Mouse (Mus musculus) embryonic stem cell, embryonic (primary cell): ENCODE measurements around the gene Trappc3.

Experiments used
- CTCF ChIA-PET, 4 experiments: fragments of 300-600 bp in 2 of 4; fragments of 350-600 bp in 2 of 4; sonication (Branson Sonifier 250); formaldehyde crosslinking; loops; one replicate each; lab custom pipeline; 2022; ENCODE audit warnings: inconsistent platforms in 2 of 4; lab: Charles Lee
- POLR2A ChIA-PET, 4 experiments: fragments of 300-600 bp in 2 of 4; fragments of 350-600 bp in 2 of 4; sonication (Branson Sonifier 250); formaldehyde crosslinking; loops; one replicate each; lab custom pipeline; 2022; ENCODE audit warnings: antibody characterized with exemption in 4 of 4, inconsistent platforms in 1 of 4; lab: Charles Lee

Gene Trappc3

GRCm38 (mm10) chr4:126286492-126286891 is 24.4 kb downstream of the Trappc3 start, which contains the start of gene Col8a2:
Col8a2 (plus strand) TSS chr4:126286793.
- ChIA-PET CTCF (interaction anchor here (0.7 to 2.0 kb wide), 10 partner anchors 8 to 36 kb away, joined by 3 to 19 read pairs (median 5); partner anchors contain the start of genes Adprhl2 (in 1 of the 4) and Trappc3 (in 1 of the 4)), POLR2A (interaction anchor here in 3 of 4 experiments (0.8 to 2.7 kb wide), 15 partner anchors 8 to 446 kb away, joined by 3 to 14 read pairs (median 3); partner anchors contain the start of gene Map7d1 (in 1 of the 3))

DNA sequence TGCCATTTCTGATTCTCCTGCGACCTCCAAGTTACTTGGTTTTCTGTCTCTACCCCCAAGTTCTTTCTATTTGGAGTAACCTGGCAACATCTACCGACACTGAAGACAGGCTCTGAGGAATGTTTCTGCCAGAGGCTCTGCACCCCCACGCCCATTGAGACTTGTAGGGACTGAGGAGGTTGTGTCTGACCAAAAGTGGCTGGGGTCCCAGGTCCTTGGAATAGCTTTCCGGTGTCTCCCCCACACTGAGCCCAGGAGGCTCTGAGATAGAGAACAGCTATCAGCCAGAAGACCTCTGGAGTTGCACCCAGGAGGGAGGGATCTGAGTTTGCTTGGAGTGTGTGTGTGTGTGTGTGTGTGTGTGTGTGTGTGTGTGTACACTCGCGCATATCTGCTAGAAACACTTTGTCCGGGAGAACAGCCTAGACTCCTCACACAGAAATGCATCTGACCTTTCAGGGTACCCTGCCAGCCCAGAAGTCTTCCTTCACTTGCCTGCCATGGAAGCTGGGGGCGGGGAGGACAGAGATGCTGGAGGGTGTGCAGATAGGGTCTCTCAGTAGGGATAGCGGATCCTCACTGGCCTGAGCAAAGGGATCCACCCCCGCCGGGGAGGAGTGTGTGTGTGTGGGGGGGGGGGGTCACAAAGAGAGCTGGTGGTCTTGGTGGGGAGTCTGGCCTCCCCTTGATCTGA is 25.3 kb downstream of the Trappc3 start:
- ChIA-PET CTCF (interaction anchor here (0.6 to 2.0 kb wide), 8 partner anchors 8 to 34 kb away, joined by 3 to 19 read pairs (median 6); no protein-coding TSS in a partner anchor), POLR2A (interaction anchor here in 2 of 4 experiments (1.0 to 2.7 kb wide), 7 partner anchors 8 to 445 kb away, joined by 3 to 14 read pairs (median 7); no protein-coding TSS in a partner anchor)

DNA sequence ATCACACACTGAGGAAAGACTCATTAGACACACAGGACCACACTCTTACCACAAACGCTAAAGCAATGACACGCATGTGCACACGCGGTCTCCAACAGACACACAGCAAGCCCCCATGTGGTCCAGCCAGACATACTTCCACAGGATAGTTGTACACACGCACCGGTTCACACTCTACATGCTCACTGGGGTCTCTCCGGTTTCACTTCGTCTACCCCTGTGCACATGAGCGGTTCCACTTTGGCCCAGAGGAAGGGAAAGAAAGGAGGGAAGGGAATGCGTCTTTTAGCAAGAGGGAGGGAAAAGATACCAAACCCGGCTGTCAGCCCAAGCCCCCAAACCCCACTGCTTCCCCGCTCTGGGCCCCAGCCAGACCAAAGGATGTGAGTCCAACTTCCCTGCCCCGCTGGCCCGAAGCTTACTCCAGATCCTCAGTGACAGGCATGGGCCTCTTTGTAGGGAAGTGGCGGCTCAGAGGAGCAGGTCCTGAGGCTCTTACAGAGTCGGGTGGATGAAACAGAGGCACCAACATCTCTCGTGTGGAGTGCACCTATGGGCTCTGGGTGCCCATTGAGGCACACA is 26.1 kb downstream of the Trappc3 start:
- CTCF ChIA-PET, result interaction anchor here in 2 of 4 experiments (0.6 to 2.3 kb wide), 2 partner anchors 10 to 21 kb away, joined by 4 to 5 read pairs; no protein-coding TSS in a partner anchor
- POLR2A ChIA-PET, result interaction anchor here in 2 of 4 experiments (1.8 to 2.7 kb wide), 3 partner anchors 9 to 10 kb away, joined by 7 to 14 read pairs (median 10); no protein-coding TSS in a partner anchor

- POLR2A ChIA-PET, result interaction anchor here in 2 of 4 experiments (1.7 to 1.9 kb wide), 2 partner anchors 12 to 13 kb away, joined by 6 to 7 read pairs; no protein-coding TSS in a partner anchor
- CTCF ChIA-PET, result interaction anchor here in 3 of 4 experiments (0.6 to 2.3 kb wide), 5 partner anchors 12 to 446 kb away, joined by 3 to 11 read pairs (median 4); no protein-coding TSS in a partner anchor
These were observed 28.2 kb downstream of the Trappc3 start for GRCm38 (mm10) chr4:126290314-126290713.

DNA sequence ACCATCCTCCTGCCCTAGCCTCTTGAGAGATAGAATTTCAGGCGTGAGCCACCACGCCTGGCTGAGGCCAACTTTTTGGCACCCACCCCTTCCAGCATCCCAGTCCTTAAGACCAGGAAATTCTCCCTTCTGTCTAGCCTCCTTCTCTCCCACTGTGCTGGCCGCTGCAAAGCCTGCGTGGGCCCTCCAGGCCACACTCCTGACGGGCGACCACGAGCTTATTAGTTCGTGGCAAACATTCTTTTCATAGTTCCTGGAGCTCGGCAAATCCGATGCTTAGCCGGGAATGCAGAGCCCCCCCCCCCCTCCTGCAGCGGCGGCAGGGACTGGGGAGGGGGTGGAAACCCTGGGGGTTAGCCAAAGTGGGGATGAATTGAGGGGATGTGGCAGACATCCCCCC is 29.1 kb downstream of the Trappc3 start:
- ChIA-PET CTCF (interaction anchor here (0.6 to 2.2 kb wide), 10 partner anchors 12 to 1139 kb away, joined by 3 to 11 read pairs (median 3); partner anchors contain the start of genes Adprhl2 (in 1 of the 4) and Trappc3 (in 1 of the 4)), POLR2A (interaction anchor here in 2 of 4 experiments (0.7 to 1.7 kb wide), 3 partner anchors 10 to 57 kb away, joined by 3 to 6 read pairs (median 3); no protein-coding TSS in a partner anchor)

DNA sequence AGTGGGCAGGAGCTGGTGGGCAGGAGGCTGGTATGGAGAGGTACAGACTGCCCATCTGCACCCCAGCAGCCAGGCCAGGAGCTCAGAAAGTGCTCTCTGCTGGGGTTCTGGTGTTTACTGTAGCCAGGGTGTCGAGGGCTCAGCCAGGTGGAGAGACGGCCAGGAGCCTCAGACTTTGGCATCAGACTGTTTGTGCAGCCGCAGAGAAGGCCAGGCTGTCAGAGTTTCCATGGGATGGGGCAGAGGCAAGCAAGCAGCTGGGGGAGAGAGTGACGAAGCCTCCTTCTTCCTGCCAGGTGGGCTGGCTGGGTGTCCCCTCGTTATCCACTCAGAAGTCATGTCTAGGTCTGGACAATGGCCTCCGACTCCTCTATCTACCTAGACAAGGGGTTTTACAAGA is 33.0 kb downstream of the Trappc3 start:
- ChIA-PET POLR2A (interaction anchor here in 3 of 4 experiments (0.7 to 3.5 kb wide), 11 partner anchors 8 to 49 kb away, joined by 3 to 17 read pairs (median 4); partner anchors contain the start of genes Adprhl2 (in 1 of the 3), Col8a2 (in 1 of the 3) and Trappc3 (in 1 of the 3)), CTCF (interaction anchor here (0.7 to 2.2 kb wide), 5 partner anchors 9 to 209 kb away, joined by 3 to 10 read pairs (median 6); no protein-coding TSS in a partner anchor)

DNA sequence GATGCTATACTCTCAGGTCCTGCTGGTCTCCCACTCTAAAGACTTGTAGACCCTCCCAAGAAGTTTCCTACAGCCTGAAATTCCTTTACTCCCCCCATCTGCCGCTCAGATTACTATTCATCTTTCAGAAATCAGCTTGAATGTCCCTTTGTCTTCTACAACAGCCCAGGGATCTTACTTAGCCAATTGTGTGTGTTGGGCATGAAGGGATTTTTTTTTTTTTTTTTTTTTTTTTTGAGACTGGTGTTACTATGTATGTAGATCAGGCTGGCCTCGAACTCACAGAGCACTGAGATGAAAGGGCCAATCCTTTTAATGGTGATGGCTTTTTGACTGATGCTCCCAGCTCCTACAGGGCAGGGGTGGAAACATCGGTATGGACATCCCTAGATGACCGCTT is 33.8 kb downstream of the Trappc3 start:
- ChIA-PET CTCF (interaction anchor here (0.6 to 2.9 kb wide), 14 partner anchors 8 to 84 kb away, joined by 3 to 19 read pairs (median 6); partner anchors contain the start of genes Col8a2 (in 2 of the 4) and Adprhl2 (in 1 of the 4)), POLR2A (interaction anchor here in 3 of 4 experiments (0.6 to 3.5 kb wide), 16 partner anchors 9 to 1415 kb away, joined by 3 to 17 read pairs (median 4); partner anchors contain the start of genes Adprhl2 (in 2 of the 3), Col8a2 (in 2 of the 3), Psmb2 (in 1 of the 3) and Tekt2 (in 1 of the 3))

GRCm38 (mm10) chr4:126296617-126297101 is 34.5 kb downstream of the Trappc3 start:
- CTCF ChIA-PET, result interaction anchor here in 2 of 4 experiments (0.7 to 2.9 kb wide), 10 partner anchors 9 to 70 kb away, joined by 3 to 19 read pairs (median 5); partner anchors contain the start of genes Col8a2 (in 2 of the 2), Adprhl2 (in 1 of the 2) and Trappc3 (in 1 of the 2)

DNA sequence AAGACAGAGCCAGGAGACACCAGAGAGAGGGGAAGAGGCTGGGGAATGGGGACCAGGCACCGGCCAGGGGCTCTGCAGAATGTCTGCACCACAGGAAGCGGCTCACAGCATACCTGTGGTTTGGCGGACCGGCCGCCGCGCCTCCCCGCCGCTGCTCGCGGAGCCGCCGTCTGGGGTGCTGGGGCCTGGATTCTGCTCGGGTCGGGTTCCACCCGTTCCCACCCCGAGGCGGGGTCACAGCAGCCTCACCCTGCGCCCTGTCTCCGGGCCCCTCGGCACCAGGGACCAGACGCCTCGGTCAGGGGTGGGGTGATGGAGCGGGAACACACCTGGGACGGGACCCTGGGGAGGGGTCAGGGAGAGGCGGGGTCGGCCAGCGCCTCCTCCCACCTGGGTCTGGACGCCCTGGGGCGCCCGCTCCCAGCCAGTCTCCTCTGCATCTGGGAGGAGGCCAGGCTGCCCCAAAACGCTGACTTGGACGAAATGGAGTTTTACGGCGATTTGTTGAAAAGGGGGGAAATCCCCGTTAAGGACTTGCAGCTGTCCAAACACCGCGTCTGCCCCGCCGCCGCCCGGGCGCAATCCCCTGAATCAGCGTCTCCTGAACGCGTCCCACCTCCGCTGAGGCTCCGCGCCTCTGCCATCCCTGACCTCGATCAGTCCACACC is 38.9 kb downstream of the Trappc3 start:
- CTCF ChIA-PET, result interaction anchor here in 3 of 4 experiments (0.6 to 1.4 kb wide), 5 partner anchors 9 to 39 kb away, joined by 3 to 4 read pairs (median 3); partner anchors contain the start of gene Trappc3 (in 1 of the 3)

More at GRCm38 (mm10) chr4:126296617-126297101, 34.5 kb downstream of the Trappc3 start:
- POLR2A ChIA-PET, result interaction anchor here in 3 of 4 experiments (0.7 to 3.5 kb wide), 17 partner anchors 9 to 440 kb away, joined by 3 to 17 read pairs (median 4); partner anchors contain the start of genes Adprhl2 (in 2 of the 3), Col8a2 (in 2 of the 3), Mrps15 (in 1 of the 3) and Psmb2 (in 1 of the 3)

DNA sequence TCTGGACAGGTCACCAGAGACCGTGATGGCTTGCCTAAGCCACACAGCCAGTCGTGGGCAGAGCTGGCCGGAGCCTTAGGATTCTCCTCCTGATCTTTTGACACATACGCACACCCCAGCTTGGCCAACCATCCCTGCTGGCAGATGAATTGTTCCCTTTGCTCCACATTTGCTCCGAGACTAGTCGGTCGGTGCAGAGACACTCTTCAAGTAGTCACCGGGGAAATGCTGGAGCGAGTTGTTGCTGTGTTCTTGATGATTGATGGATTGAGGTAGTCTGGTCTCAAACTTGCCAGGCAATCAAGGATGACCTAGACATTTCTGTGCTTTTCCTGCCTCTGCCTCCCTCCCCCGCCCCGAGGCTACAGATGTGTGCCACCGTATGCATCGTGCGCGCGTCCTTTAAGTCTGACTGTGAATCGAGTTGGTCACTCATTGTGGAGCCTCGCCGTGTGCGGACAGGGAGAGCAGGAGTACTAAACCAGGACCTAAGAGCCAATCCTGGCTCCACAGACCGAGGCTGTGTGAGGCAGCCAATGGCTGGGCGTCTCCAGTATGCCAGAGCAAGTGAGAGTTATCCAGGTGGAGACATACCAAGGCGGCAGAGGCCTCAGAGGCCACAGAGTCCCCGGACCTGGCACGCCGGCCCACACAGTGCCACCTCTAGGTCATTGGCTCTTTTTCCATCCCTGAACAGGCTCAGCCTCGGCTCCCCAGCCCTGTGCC is 39.6 kb downstream of the Trappc3 start:
- ChIA-PET CTCF (interaction anchor here in 3 of 4 experiments (1.0 to 1.4 kb wide), 4 partner anchors 8 to 40 kb away, joined by 3 to 4 read pairs (median 3); partner anchors contain the start of genes Adprhl2 (in 1 of the 3) and Trappc3 (in 1 of the 3)), POLR2A (interaction anchor here in 3 of 4 experiments (1.2 to 2.7 kb wide), 4 partner anchors 20 to 24 kb away, joined by 3 to 6 read pairs (median 6); partner anchors contain the start of gene Adprhl2 (in 1 of the 3))

More for the DNA sequence above, 38.9 kb downstream of the Trappc3 start:
- POLR2A ChIA-PET, result interaction anchor here in 3 of 4 experiments (1.0 to 2.7 kb wide), 6 partner anchors 15 to 23 kb away, joined by 3 to 6 read pairs (median 6); partner anchors contain the start of genes Adprhl2 (in 1 of the 3) and Col8a2 (in 1 of the 3)

DNA sequence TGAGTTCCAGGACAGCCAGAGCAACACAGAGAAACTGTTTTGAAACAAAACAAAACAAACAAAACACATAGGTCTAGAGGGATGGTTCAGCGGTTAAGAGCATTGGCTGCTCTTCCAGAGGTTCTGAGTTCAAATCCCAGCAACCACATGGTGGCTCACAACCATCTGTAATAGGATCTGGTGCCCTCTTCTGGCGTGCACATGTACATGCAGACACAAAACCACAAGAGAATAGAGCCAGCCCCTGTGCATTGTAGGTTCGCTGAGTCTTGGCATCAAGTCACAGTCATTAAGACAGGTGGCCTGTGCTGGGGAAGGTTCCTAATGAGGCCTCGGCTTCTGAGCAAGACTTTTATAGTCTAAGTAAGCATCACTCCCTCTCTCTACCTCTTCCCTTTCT is 41.8 kb downstream of the Trappc3 start:
- POLR2A ChIA-PET, result interaction anchor here in 2 of 4 experiments (0.7 to 2.1 kb wide), 3 partner anchors 25 to 26 kb away, joined by 3 to 5 read pairs (median 3); no protein-coding TSS in a partner anchor

DNA sequence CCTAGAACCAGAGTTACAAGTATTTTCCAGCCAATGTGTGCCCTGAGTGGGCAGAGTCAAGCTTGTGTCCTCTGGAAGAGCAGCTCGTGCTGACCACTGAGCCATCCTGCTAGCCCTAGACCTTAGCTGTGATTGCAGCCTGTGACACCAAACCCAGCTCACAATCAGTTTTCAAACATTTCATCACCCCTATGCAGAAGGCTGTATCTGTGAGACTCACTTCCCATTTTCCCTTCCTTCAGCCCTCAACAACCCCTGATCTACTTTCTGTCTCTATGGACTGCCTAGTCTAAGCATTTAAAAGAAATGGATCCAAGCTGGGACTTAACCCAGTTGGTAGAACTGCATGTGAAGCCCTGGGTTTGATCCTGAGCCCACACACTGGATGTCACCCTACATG is 43.3 kb downstream of the Trappc3 start:
- POLR2A ChIA-PET, result interaction anchor here in 2 of 4 experiments (1.6 to 2.1 kb wide), 3 partner anchors 8 to 27 kb away, joined by 3 to 5 read pairs (median 5); no protein-coding TSS in a partner anchor

More for the DNA sequence above, 41.8 kb downstream of the Trappc3 start:
- CTCF ChIA-PET, result interaction anchor here (0.6 to 1.3 kb wide), 7 partner anchors 8 to 55 kb away, joined by 3 to 6 read pairs (median 3); partner anchors contain the start of gene Trappc3 (in 1 of the 4)

DNA sequence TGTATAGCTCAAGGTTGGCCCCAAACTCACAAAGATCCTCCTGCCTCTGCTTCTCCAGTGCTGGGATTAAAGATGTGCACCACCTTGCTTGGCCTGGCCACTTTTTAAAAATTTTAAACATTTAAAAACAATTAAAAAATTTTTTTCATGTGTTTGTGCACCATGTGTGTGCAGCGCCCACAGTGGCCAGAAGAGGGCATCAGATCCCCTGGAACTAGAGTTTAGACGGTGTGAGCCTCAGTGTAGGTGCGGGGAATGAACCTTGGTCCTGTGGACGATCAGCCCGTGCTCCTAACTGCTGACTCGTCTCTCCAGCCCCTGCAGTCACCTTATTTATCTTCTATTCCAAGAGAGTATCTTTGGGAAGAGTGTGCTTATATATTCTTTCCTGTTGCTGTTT is 43.9 kb downstream of the Trappc3 start:
- CTCF ChIA-PET, result interaction anchor here (0.6 to 2.7 kb wide), 6 partner anchors 15 to 149 kb away, joined by 3 to 8 read pairs (median 3); partner anchors contain the start of genes Tekt2 (in 1 of the 4) and Trappc3 (in 1 of the 4)

More for the DNA sequence above, 43.3 kb downstream of the Trappc3 start:
- CTCF ChIA-PET, result interaction anchor here (0.6 to 1.3 kb wide), 7 partner anchors 9 to 149 kb away, joined by 3 to 13 read pairs (median 3); partner anchors contain the start of gene Trappc3 (in 1 of the 4)

GRCm38 (mm10) chr4:126306827-126307226 is 44.7 kb downstream of the Trappc3 start:
- ChIA-PET CTCF (interaction anchor here in 3 of 4 experiments (0.7 to 2.7 kb wide), 4 partner anchors 15 to 126 kb away, joined by 3 to 8 read pairs (median 4); partner anchors contain the start of genes Adprhl2 (in 1 of the 3) and Trappc3 (in 1 of the 3)), POLR2A (interaction anchor here in 2 of 4 experiments (0.5 to 2.1 kb wide), 5 partner anchors 9 to 95 kb away, joined by 3 to 5 read pairs (median 4); partner anchors contain the start of gene Adprhl2 (in 1 of the 2))

More for the DNA sequence above, 43.9 kb downstream of the Trappc3 start:
- POLR2A ChIA-PET, result interaction anchor here in 2 of 4 experiments (0.6 to 2.1 kb wide), 4 partner anchors 8 to 94 kb away, joined by 3 to 5 read pairs (median 4); no protein-coding TSS in a partner anchor
